Mouse (Mus musculus): ENCODE measurements around the gene Stac3. TPM values are rescaled to one million over a fixed set of nuclear protein-coding genes. Genes with fewer than 3 reads are reported as not detected.

Stac3 gene
- polyA plus RNA-seq, 1 experiment from 2014 or later: 0.21 TPM

DNA sequence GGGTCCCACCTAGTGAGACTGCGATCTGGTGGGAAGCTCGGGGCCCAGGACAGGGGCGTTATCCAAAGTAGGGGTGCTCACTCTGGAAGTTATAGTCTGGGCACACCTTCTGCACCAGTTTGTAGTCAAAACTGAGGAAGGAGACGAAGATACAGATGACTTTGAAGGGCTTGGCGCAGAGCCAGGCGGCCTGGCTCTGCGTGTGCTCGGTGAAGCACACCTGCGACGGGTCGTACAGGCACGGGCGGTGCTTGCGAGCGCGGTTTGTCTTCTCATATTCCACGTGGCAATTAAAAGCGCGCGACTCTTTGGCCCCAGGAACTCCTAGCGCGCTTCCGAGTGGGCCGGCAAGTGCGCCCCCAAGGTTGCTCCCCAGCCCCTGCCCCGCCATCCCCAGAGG lies 24.6 kb downstream of the Stac3 start:
- Histone ChIP-seq H3K9ac (replicated peaks) (no peak overlapping the region), H3K4me2 (ENCODE audit: low read depth, low read length) (peak overlapping the region; percentile 63), H3K36me3 (replicated peaks; ENCODE audit: insufficient read depth, low read length) (no peaks in the 10 kb centered on the region), H3K9me3 (ENCODE audit: low read length) (no peaks in the 10 kb centered on the region), H3K27ac (ENCODE audit: low read depth) (no peak overlapping the region), H3K4me1 (ENCODE audit: insufficient read depth) (peaks cover 11% of the 10 kb centered on the region), H3K27me3 (ENCODE audit: insufficient read depth, low read length) (peaks cover 75% of the 10 kb centered on the region), H3K4me3 (ENCODE audit: low read depth, low read length) (peak overlapping the region; percentile 33)
- 3% methylated on average over 26 of the region's 26 CpGs for WGBS (ENCODE audit: insufficient replicate concordance)
- no peak for TF ChIP-seq CTCF (IDR thresholded peaks at IDR 0.05; ENCODE audit: low read depth)
- TF ChIP-seq EP300 (IDR thresholded peaks at IDR 0.05; ENCODE audit: low read depth): no peak
- ATAC-seq: no peak
- no peak for DNase-seq

DNA sequence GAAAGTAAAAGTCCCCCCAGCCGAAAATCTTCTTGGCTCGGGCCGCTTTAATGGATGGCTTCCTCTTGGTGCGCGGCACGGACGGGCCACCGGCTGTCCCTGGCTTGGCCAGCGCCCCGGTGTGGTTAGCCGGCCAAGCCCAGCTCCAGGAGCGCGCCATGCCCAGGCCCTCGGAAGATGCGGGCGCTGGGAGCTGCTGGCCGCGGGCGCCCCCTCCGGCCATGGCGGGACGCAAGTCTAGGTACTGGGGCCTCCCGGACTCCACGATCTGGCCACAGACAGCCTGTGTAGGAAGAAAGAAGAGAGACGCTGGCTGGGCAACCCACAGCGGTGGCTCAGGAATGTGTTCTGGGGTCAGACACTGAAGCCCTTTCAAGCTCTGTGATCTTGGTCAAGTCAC lies 25.2 kb downstream of the Stac3 start:
- Histone ChIP-seq H3K4me3 (ENCODE audit: low read depth, low read length) (peak overlapping the region; percentile 33), H3K4me2 (ENCODE audit: low read depth, low read length) (peak overlapping the region; percentile 63), H3K9me3 (ENCODE audit: low read length) (no peaks in the 10 kb centered on the region), H3K4me1 (ENCODE audit: insufficient read depth) (peaks cover 11% of the 10 kb centered on the region), H3K27me3 (ENCODE audit: insufficient read depth, low read length) (peaks cover 81% of the 10 kb centered on the region), H3K36me3 (replicated peaks; ENCODE audit: insufficient read depth, low read length) (no peaks in the 10 kb centered on the region), H3K27ac (ENCODE audit: low read depth) (no peak overlapping the region), H3K9ac (replicated peaks) (no peak overlapping the region)
- ATAC-seq (peak; percentile 51), DNase-seq (peak; percentile 77)
- TF ChIP-seq CTCF (IDR thresholded peaks at IDR 0.05; ENCODE audit: low read depth) (peak; percentile 65), EP300 (IDR thresholded peaks at IDR 0.05; ENCODE audit: low read depth) (no peak)
- under 1% methylated on average over 26 of the region's 26 CpGs for WGBS (ENCODE audit: insufficient replicate concordance)

- no peak overlapping the region for H3K27ac ChIP-seq (ENCODE audit: low read depth)
- peaks cover 11% of the 10 kb centered on the region for H3K4me1 ChIP-seq (ENCODE audit: insufficient read depth)
- H3K9me3 ChIP-seq (ENCODE audit: low read length): no peaks in the 10 kb centered on the region
- DNase-seq: no peak
- no peak for ATAC-seq
- H3K4me2 ChIP-seq (ENCODE audit: low read depth, low read length): no peak overlapping the region
- no peak overlapping the region for H3K4me3 ChIP-seq (ENCODE audit: low read depth, low read length)
- H3K9ac ChIP-seq (replicated peaks): no peak overlapping the region
- H3K36me3 ChIP-seq (replicated peaks; ENCODE audit: insufficient read depth, low read length): no peaks in the 10 kb centered on the region
- WGBS (ENCODE audit: insufficient replicate concordance): 6% methylated on average over 17 of the region's 17 CpGs
- TF ChIP-seq EP300 (IDR thresholded peaks at IDR 0.05; ENCODE audit: low read depth): no peak
- TF ChIP-seq CTCF (IDR thresholded peaks at IDR 0.05; ENCODE audit: low read depth): no peak
- H3K27me3 ChIP-seq (ENCODE audit: insufficient read depth, low read length): peaks cover 89% of the 10 kb centered on the region
These were observed 26.0 kb downstream of the Stac3 start for GRCm38 (mm10) chr10:127527481-127527880.

DNA sequence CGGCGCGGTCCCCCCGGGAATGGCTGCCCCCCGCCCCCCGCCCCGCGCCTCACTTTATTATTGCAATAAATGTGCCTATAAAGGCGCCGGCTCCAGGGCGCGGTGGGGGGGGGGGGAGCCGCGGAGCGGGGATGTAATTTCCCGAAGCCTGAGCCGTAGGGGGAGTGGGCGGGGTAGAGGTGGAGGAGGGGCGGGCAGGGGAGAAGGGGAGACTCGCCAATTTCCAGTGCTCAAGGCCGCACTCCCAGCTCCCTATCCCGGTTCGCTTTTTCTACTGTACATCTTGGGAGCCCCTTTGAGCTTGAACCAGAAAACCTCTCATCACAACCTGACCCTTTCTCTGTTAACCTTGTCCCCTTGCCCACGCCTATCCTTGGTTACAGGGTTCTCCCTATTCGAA lies 29.5 kb downstream of the Stac3 start:
- H3K27me3 ChIP-seq (ENCODE audit: insufficient read depth, low read length): peaks cover 100% of the 10 kb centered on the region
- no peak overlapping the region for H3K4me3 ChIP-seq (ENCODE audit: low read depth, low read length)
- ATAC-seq (no peak), DNase-seq (no peak)
- 2% methylated on average over 19 of the region's 25 CpGs for WGBS (ENCODE audit: insufficient replicate concordance)
- H3K4me2 ChIP-seq (ENCODE audit: low read depth, low read length): no peak overlapping the region
- peaks cover 20% of the 10 kb centered on the region for H3K4me1 ChIP-seq (ENCODE audit: insufficient read depth)
- no peak overlapping the region for H3K27ac ChIP-seq (ENCODE audit: low read depth)
- H3K9ac ChIP-seq (replicated peaks): no peak overlapping the region
- no peaks in the 10 kb centered on the region for H3K36me3 ChIP-seq (replicated peaks; ENCODE audit: insufficient read depth, low read length)
- no peak for TF ChIP-seq EP300 (IDR thresholded peaks at IDR 0.05; ENCODE audit: low read depth)
- TF ChIP-seq CTCF (IDR thresholded peaks at IDR 0.05; ENCODE audit: low read depth): no peak
- H3K9me3 ChIP-seq (ENCODE audit: low read length): no peaks in the 10 kb centered on the region

DNA sequence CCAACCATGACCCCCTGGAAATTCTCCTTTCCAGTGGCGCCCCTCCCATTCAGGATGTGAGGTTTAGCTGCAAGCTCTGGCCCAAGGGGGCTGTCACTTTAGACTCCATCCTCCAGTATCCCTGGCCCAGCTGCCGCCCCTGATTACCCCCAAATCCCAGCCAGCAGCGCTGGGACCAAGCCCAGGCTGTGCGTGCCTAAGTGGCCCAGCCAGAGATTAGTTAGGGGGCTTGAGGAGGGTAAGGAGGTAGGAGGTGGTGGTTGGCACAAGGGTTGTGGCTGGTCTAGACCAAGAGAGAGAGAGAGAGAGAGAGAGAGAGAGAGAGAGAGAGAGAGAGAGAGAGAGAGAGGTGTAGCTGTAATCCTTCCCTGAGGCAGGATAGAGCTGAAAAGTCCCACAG lies 30.1 kb downstream of the Stac3 start:
- WGBS (ENCODE audit: insufficient replicate concordance): 2% methylated on average over 4 of the region's 4 CpGs
- Histone ChIP-seq H3K9me3 (ENCODE audit: low read length) (no peaks in the 10 kb centered on the region), H3K36me3 (replicated peaks; ENCODE audit: insufficient read depth, low read length) (no peaks in the 10 kb centered on the region), H3K4me2 (ENCODE audit: low read depth, low read length) (no peak overlapping the region), H3K9ac (replicated peaks) (no peak overlapping the region), H3K4me3 (ENCODE audit: low read depth, low read length) (no peak overlapping the region), H3K4me1 (ENCODE audit: insufficient read depth) (peaks cover 15% of the 10 kb centered on the region), H3K27ac (ENCODE audit: low read depth) (no peak overlapping the region), H3K27me3 (ENCODE audit: insufficient read depth, low read length) (peaks cover 100% of the 10 kb centered on the region)
- ATAC-seq (no peak), DNase-seq (no peak)
- TF ChIP-seq EP300 (IDR thresholded peaks at IDR 0.05; ENCODE audit: low read depth): no peak
- no peak for TF ChIP-seq CTCF (IDR thresholded peaks at IDR 0.05; ENCODE audit: low read depth)

DNA sequence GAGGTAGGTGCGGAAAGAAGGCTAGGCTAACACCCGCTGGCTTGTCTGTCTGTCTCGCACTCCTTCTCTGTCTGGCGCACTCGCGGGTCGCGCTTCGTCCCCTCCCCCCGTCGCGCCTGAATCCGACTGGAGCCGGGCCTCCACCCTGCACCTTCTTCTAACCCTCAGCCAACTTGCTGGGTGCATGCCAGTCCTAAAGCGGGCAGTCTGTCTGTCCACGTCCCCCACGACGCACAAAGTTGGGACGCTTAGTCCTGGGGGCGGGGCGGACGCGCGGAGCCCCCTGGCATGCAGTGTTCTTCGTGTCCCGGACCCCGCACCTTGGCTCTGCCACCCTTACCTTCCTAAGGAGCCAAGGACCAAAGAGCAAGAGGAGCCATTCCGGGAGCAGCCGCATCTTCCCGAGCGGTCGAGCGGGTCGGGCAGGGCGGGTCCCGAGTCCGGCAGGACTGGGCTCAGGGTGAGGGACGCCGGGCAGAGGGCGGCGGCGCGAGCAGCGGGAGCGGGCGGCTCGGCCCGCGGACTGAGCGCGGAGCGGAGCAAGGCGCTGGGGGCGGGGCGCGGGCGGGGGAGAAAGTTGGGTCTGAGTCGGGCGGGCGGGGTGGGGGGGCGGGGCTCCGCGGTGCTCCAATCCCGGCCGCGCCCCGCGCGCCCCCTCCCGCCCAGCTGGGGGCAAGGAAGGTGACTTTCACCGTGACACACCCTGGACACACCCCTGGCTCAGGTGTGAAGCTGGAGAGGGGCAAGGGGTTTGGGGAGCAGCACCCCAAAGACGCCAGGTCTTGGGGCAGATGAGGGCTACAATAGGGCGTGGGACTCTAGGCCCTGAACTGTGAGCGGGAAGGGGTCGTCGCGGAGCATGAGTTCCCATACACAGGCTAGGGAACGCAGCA lies 32.8 kb downstream of the Stac3 start, which contains the start of gene Nxph4:
TSS of gene Nxph4 (minus strand) at position 524 of the 893 bp plus-strand sequence.
- peak within 1 kb of the TSS; percentile 70 for H3K4me2 ChIP-seq (ENCODE audit: low read depth, low read length)
- H3K27ac ChIP-seq (ENCODE audit: low read depth): no peak within 1 kb of the TSS
- under 1% methylated on average over 61 of the region's 78 CpGs for WGBS (ENCODE audit: insufficient replicate concordance)
- no peak within 1 kb of the TSS; the same call in 1 of the 2 replicates for H3K9ac ChIP-seq (replicated peaks)
- H3K27me3 ChIP-seq (ENCODE audit: insufficient read depth, low read length): peaks cover 73% of the 10 kb centered on the region
- H3K36me3 ChIP-seq (replicated peaks; ENCODE audit: insufficient read depth, low read length): peaks cover 8% of the 10 kb centered on the region
- DNase-seq (no peak), ATAC-seq (0 out of 2 replicates have a peak, but pooled peaks have one; percentile 4)
- H3K4me1 ChIP-seq (ENCODE audit: insufficient read depth): peaks cover 9% of the 10 kb centered on the region
- TF ChIP-seq CTCF (IDR thresholded peaks at IDR 0.05; ENCODE audit: low read depth) (no peak), EP300 (IDR thresholded peaks at IDR 0.05; ENCODE audit: low read depth) (no peak)
- no peaks in the 10 kb centered on the region for H3K9me3 ChIP-seq (ENCODE audit: low read length)
- peak within 1 kb of the TSS; percentile 36 for H3K4me3 ChIP-seq (ENCODE audit: low read depth, low read length)
